Mouse (Mus musculus): Measurements from ENCODE around the gene Hnrnpll. TPM values are rescaled to one million over a fixed set of nuclear protein-coding genes. Genes with fewer than 3 reads are reported as not detected.

Hnrnpll gene
- polyA plus RNA-seq, 1 experiment = 48.2 TPM

- no peak for TF ChIP-seq POLR2A (IDR thresholded peaks at IDR 0.05; ENCODE audit: extremely low read depth, insufficient read depth, low read length)
- TF ChIP-seq CTCF (IDR thresholded peaks at IDR 0.05; ENCODE audit: extremely low read depth, insufficient read depth, low read length) = no peak
- H3K27ac ChIP-seq (ENCODE audit: insufficient read depth, low read length) = no peak overlapping the region
- peaks cover 2% of the 10 kb centered on the region; the same call in 1 of the 2 replicates for H3K4me1 ChIP-seq (ENCODE audit: control insufficient read depth, insufficient read depth, low read length)
- H3K4me3 ChIP-seq (ENCODE audit: insufficient read depth, low read length) = no peak overlapping the region
These were observed 26.0 kb upstream of the Hnrnpll start for GRCm38 (mm10) chr17:80088168-80088567.

- H3K4me1 ChIP-seq (ENCODE audit: control insufficient read depth, insufficient read depth, low read length) = peaks cover 2% of the 10 kb centered on the region; the same call in 1 of the 2 replicates
These were observed 24.5 kb upstream of the Hnrnpll start for GRCm38 (mm10) chr17:80086591-80086990.

GRCm38 (mm10) chr17:80084424-80084823 is 22.3 kb upstream of the Hnrnpll start:
- TF ChIP-seq POLR2A (IDR thresholded peaks at IDR 0.05; ENCODE audit: extremely low read depth, insufficient read depth, low read length) (no peak), CTCF (IDR thresholded peaks at IDR 0.05; ENCODE audit: extremely low read depth, insufficient read depth, low read length) (no peak)
- no peak overlapping the region for H3K4me3 ChIP-seq (ENCODE audit: insufficient read depth, low read length)
- H3K4me1 ChIP-seq (ENCODE audit: control insufficient read depth, insufficient read depth, low read length) = peaks cover 2% of the 10 kb centered on the region; the same call in 1 of the 2 replicates
- H3K27ac ChIP-seq (ENCODE audit: insufficient read depth, low read length) = no peak overlapping the region

More at GRCm38 (mm10) chr17:80086591-80086990, 24.5 kb upstream of the Hnrnpll start:
- no peak overlapping the region for H3K4me3 ChIP-seq (ENCODE audit: insufficient read depth, low read length)
- no peak for TF ChIP-seq CTCF (IDR thresholded peaks at IDR 0.05; ENCODE audit: extremely low read depth, insufficient read depth, low read length)
- no peak overlapping the region for H3K27ac ChIP-seq (ENCODE audit: insufficient read depth, low read length)

GRCm38 (mm10) chr17:80083223-80083622 is 21.1 kb upstream of the Hnrnpll start:
- no peak for TF ChIP-seq POLR2A (IDR thresholded peaks at IDR 0.05; ENCODE audit: extremely low read depth, insufficient read depth, low read length)
- Histone ChIP-seq H3K4me3 (ENCODE audit: insufficient read depth, low read length) (no peak overlapping the region), H3K27ac (ENCODE audit: insufficient read depth, low read length) (no peak overlapping the region), H3K4me1 (ENCODE audit: control insufficient read depth, insufficient read depth, low read length) (peaks cover 2% of the 10 kb centered on the region)

GRCm38 (mm10) chr17:80078726-80079125 is 16.6 kb upstream of the Hnrnpll start:
- no peak for TF ChIP-seq POLR2A (IDR thresholded peaks at IDR 0.05; ENCODE audit: extremely low read depth, insufficient read depth, low read length)
- TF ChIP-seq CTCF (IDR thresholded peaks at IDR 0.05; ENCODE audit: extremely low read depth, insufficient read depth, low read length) = no peak
- peaks cover 2% of the 10 kb centered on the region for H3K4me1 ChIP-seq (ENCODE audit: control insufficient read depth, insufficient read depth, low read length)
- H3K27ac ChIP-seq (ENCODE audit: insufficient read depth, low read length) = no peak overlapping the region
- H3K4me3 ChIP-seq (ENCODE audit: insufficient read depth, low read length) = no peak overlapping the region

DNA sequence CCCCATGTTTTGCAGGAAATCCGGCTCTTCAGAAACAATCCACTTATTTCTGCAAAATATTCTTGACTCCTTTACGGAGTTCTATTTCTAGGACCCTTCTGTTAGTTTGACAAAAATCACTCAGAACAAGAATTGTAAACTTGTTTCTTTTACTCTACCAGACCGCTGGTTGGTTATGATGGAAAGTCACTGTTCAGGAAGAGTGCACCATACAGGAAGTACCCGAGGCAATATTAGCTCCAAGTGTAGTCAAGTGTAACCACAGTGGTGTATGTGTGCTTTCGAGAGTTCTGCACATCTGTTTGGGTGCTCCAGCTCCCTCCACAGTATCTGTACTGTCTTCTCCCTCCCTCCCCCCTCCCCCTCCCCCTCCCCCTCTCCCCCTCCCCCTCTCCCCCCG is 5.1 kb upstream of the Hnrnpll start:
- TF ChIP-seq POLR2A (IDR thresholded peaks at IDR 0.05; ENCODE audit: extremely low read depth, insufficient read depth, low read length) = no peak
- TF ChIP-seq CTCF (IDR thresholded peaks at IDR 0.05; ENCODE audit: extremely low read depth, insufficient read depth, low read length) = no peak
- no peak overlapping the region for H3K27ac ChIP-seq (ENCODE audit: insufficient read depth, low read length)
- H3K4me1 ChIP-seq (ENCODE audit: control insufficient read depth, insufficient read depth, low read length) = peaks cover 2% of the 10 kb centered on the region
- no peak overlapping the region for H3K4me3 ChIP-seq (ENCODE audit: insufficient read depth, low read length)

GRCm38 (mm10) chr17:80063840-80064495 is 1.8 kb upstream of the Hnrnpll start:
- Histone ChIP-seq H3K4me3 (ENCODE audit: insufficient read depth, low read length) (no peak overlapping the region), H3K27ac (ENCODE audit: insufficient read depth, low read length) (no peak overlapping the region), H3K4me1 (ENCODE audit: control insufficient read depth, insufficient read depth, low read length) (peaks cover 2% of the 10 kb centered on the region)
- TF ChIP-seq POLR2A (IDR thresholded peaks at IDR 0.05; ENCODE audit: extremely low read depth, insufficient read depth, low read length) (no peak), CTCF (IDR thresholded peaks at IDR 0.05; ENCODE audit: extremely low read depth, insufficient read depth, low read length) (no peak)

GRCm38 (mm10) chr17:80063386-80063785 is 1.3 kb upstream of the Hnrnpll start:
- TF ChIP-seq CTCF (IDR thresholded peaks at IDR 0.05; ENCODE audit: extremely low read depth, insufficient read depth, low read length) (no peak), POLR2A (IDR thresholded peaks at IDR 0.05; ENCODE audit: extremely low read depth, insufficient read depth, low read length) (no peak)
- H3K27ac ChIP-seq (ENCODE audit: insufficient read depth, low read length) = peak overlapping the region; percentile 87; the same call in 1 of the 2 replicates
- H3K4me1 ChIP-seq (ENCODE audit: control insufficient read depth, insufficient read depth, low read length) = peaks cover 2% of the 10 kb centered on the region
- H3K4me3 ChIP-seq (ENCODE audit: insufficient read depth, low read length) = no peak overlapping the region

DNA sequence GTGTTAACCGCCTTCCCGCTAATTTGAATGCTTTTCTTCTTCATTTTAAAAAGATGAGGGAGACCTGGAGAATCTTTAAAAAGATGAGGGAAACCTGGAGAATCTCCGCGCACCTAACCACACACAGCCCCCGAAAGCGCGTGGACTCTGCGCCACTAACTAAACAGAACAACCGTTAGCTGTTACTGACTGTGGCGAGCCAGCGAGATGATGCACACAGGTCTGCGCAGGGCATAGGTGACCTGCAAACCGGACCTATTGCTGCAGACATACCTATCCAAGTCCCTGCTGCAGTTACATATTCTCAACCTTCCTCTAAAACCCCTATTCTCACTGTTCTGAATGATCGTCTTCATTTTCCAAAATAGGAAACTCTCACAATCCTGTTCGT is 481 bp upstream of the Hnrnpll start:
- H3K4me1 ChIP-seq (ENCODE audit: control insufficient read depth, insufficient read depth, low read length) = peaks cover 3% of the 10 kb centered on the region
- H3K27ac ChIP-seq (ENCODE audit: insufficient read depth, low read length) = peak overlapping the region; percentile 87
- TF ChIP-seq CTCF (IDR thresholded peaks at IDR 0.05; ENCODE audit: extremely low read depth, insufficient read depth, low read length) (no peak), POLR2A (IDR thresholded peaks at IDR 0.05; ENCODE audit: extremely low read depth, insufficient read depth, low read length) (no peak)

More for the DNA sequence above, 481 bp upstream of the Hnrnpll start:
- peak overlapping the region; percentile 98 for H3K4me3 ChIP-seq (ENCODE audit: insufficient read depth, low read length)

Data from cortical plate, adult 2 months (tissue).